Mouse (Mus musculus) frontal cortex, postnatal 10 days (tissue): ENCODE measurements around the gene 4930432K21Rik.
A peak's percentile ranks its signal among the peaks of the same experiment; 100 is the strongest.

Source experiments
- DNase-seq, 2 experiments: peaks; one replicate each; pipeline ENCODE4 v3.0.0; 2022; ENCODE audit warnings: low spot score in 2 of 2, mixed read lengths in 1 of 2

Gene 4930432K21Rik

DNA sequence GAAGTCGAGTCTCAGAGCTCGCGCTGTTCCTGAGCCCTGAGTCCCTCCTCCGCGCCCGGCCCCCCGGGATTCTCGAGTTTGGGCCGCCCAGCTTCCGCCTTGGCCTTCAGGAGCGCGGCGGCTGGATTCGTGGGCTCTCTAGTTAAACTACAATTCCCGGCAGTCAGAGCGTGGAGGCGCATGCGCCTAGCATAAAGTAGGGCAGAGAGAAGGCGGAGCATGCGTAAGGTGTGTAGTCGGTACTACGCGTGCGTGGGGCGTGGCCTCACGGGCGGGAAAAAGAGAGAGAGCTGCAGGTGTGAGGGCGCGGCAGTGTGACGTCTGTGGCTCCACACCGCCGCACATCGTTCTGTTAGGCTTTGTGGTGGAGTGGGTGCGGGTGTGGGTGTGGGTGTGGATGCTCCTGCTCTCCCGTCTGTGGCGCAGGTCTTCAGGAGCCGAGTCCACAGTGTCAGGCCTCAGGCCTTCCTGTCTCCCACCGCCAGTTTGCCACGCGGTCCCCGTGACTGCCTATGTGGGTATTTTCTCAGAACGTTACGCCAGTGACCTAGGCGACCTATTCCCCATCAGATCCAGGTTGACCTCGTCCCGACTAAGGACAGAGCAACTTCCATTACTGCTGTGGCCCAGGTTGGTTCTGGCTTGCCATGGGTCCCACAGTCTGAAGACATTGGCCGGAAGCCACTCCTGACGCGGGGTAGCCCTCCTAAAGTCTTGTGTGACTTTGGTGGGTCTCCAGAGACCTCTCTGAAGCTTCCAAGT is at the start of gene 4930432K21Rik, which contains the start of gene Cc2d1a:
TSS of gene 4930432K21Rik (plus strand) at position 257 of the 762 bp plus-strand sequence.
TSS of gene Cc2d1a (minus strand) at position 168 of the 762 bp plus-strand sequence.
- DNase-seq, result peak; percentile 93

DNA sequence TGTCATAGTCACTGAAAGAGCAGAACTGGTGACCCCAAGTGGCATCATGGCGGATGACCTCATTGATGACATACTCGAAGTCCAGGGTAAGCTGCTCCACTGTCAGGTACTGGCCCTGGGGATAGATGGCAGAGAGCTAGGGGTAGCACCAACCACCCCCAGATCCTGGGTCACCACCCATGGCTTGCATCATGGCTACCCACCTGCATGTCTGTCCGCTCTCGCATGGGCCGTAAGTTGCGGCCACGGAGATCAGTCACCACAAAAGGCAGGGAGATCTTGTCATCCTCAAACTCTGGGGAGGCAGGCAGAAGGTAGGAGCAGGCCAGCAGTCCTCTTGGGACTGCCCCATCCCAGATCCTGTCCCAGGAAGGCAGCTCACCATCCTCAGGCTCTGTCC is 49.4 kb upstream of the 4930432K21Rik start:
- DNase-seq, result no peak

- peak in 1 of 2 experiments; percentile 16 for DNase-seq
Measured at GRCm38 (mm10) chr8:84101476-84102270, 46.2 kb upstream of the 4930432K21Rik start.

DNA sequence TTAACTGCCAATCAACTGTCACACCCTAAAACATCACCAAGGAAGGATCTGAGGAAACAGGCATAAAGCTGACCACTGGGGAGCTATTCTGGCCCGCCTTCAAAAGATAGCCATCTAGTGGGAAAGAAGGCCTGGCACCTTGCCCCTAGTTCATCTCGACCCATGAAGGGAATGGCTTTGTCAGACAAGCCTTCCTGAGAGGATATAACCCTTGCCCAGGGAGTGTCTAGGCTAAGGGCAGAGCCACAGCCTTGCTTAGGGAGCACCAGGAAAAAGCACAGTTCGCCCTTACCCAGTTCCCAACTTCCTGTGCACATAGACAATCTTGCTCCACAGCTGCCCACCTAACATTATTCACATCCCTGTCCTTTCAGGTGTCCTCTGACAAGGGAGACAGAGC is 44.2 kb upstream of the 4930432K21Rik start:
- peak in 1 of 2 experiments; percentile 13 for DNase-seq

GRCm38 (mm10) chr8:84104221-84104620 is 43.6 kb upstream of the 4930432K21Rik start:
- DNase-seq, result peak in 1 of 2 experiments; percentile 68

GRCm38 (mm10) chr8:84104697-84105609 is 42.9 kb upstream of the 4930432K21Rik start, which contains the start of gene Dcaf15:
Gene Dcaf15, minus strand, starts transcription at chr8:84104768.
- DNase-seq, result peak; percentile 97

- DNase-seq, result peak in 1 of 2 experiments; percentile 5
Measured at GRCm38 (mm10) chr8:84105676-84106075, 42.1 kb upstream of the 4930432K21Rik start.

DNA sequence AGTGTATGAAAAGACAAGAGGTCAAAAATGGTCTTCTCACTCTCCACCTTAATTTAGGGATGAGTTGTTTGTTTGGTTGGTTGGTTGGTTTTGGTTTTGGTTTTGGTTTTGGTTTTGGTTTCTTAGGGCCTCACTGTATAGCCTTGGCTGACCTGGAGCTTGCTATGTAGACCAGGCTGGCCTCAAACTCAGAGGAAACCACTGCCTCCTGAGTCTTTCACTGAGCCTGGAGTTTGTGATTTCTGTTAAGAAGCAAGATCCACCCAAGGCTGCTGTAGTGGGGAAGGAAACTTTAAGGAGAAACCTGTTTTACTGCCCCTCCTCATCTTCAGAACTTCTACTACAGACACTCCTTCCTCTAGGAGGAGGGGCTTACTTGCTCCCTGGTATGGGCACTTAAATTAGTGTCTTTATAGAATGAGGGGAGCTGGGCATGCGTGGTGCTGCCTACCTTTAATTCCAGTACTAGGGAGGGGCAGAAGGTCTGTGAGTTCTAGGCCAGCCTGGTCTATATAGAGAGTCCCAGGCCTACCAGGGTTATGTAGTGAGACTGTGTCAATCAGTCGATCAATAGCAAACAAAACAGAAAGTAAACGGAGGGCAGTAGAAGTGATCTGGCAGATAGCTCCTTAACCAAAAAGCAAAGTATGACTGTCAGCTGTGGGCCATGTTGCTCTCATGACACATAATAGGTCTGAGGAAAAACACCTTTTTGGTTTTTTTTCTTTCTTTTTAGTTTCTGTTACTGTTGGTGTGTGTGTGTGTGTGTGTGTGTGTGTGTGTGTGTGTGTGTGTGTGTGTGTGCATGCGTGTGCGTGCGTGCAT is 41.4 kb upstream of the 4930432K21Rik start:
- DNase-seq, result no peak

DNA sequence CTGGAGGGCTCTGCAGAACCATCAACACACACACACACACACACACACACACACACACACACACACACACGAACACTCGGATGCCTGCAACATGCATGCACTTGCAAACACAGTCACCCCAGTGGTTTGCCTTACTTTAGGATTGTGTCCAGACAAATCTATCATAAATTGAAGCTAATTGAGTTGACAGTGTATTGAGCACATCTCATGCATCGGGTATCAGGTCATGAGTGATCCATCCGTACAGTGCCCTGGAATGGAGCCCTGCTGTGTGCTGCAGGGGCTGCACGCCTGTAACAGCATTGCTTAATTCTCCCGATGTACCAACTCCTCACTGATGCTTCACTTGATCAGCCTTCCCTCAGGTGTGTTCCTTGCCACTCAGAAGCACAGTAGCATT is 32.2 kb upstream of the 4930432K21Rik start:
- DNase-seq, result no peak

GRCm38 (mm10) chr8:84122151-84122550 is 25.7 kb upstream of the 4930432K21Rik start:
- no peak for DNase-seq

- DNase-seq, result no peak
Measured at GRCm38 (mm10) chr8:84125656-84126055, 22.2 kb upstream of the 4930432K21Rik start, which contains the start of gene Podnl1. Gene Podnl1, plus strand, starts transcription at chr8:84125989.

DNA sequence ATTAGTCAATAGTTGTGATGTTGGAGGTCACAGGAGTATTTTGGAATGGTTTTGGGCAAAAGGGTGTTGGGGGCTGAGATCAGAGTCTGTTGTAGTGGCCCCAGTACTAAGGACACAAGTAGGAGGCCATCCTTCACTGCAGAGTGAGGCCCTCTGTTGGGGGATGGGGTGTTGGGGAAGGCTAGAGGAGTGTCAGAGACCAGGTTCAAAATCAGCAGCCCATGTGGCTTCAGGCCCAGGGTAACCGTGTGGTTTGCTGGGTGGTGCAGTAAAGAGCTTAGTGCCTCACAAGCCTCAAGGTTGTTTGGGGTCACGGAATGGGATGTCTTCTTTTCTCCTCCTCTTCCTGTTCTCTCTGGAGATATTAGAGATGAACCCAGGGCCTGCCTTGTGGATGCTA is 21.1 kb upstream of the 4930432K21Rik start:
- DNase-seq, result no peak

GRCm38 (mm10) chr8:84127202-84127901 is 20.5 kb upstream of the 4930432K21Rik start:
- DNase-seq, result no peak

- DNase-seq, result no peak
Measured at GRCm38 (mm10) chr8:84128277-84128676, 19.5 kb upstream of the 4930432K21Rik start.

- no peak for DNase-seq
Measured at GRCm38 (mm10) chr8:84130806-84131205, 17.0 kb upstream of the 4930432K21Rik start.

GRCm38 (mm10) chr8:84132225-84132624 is 15.6 kb upstream of the 4930432K21Rik start:
- no peak for DNase-seq

DNA sequence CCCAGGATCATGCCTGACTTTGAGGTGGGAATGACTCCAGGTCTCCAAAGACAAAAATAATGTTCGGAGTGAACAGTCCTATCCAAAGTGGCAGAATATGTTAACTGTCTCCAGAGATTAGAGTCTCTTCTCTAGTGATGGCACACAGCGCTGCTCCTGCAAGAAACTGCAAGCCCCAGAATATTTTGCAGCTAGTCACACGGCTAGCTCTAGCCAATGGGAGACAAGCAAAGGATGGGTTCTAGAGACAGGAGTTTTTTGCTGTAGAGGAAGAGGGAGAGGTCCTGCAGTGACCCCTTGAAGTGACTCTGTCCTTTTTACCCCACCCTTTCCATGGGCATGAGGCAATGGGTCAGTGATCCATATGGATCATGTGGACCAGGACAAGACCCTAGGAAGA is 10.0 kb upstream of the 4930432K21Rik start:
- DNase-seq, result no peak

DNA sequence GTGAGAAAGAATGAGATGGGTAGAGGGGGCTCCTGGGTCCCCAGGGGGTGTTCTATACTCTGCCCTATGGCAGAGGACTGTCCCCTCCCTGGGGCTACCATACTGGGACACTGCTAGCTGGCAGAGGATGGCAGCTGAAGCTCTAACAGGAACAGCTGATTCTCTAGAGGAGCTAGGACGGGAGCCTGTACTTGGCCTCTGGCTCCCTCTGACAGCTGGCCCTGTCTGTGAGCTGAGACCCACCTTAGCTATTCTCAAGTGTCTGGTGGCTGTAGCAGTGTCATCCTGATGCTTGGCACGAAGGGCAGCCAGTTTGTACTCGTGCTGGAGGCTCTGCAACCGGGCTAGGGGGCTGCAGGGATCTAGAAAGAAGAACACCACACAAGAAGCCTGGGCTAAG is 7.0 kb upstream of the 4930432K21Rik start:
- DNase-seq, result no peak

GRCm38 (mm10) chr8:84144636-84145245 is 3.1 kb upstream of the 4930432K21Rik start:
- no peak for DNase-seq
